Mouse (Mus musculus) lung, adult 2 months (tissue): ENCODE results near the gene Rab11fip5. TPM values are rescaled to one million over a fixed set of nuclear protein-coding genes. Genes with fewer than 3 reads are reported as not detected.

Source experiments
- DNase-seq: peaks from one replicate; pipeline ENCODE4 v3.0.0; 2022
- H3K4me1 ChIP-seq: fragments of 200-500 bp; 2 replicates; pipeline ENCODE4 v1.6.1; 2011; ENCODE audit warnings: low read length; ENCODE audit not compliant: control insufficient read depth, insufficient read depth
- H3K4me3 ChIP-seq: fragments of 200-500 bp; replicated peaks from 2 replicates; pipeline ENCODE3; 2011; ENCODE audit warnings: low read depth, mild to moderate bottlenecking, control low read depth, low read length; ENCODE audit errors: extremely low read depth
- CTCF ChIP-seq: fragments of 200-500 bp; IDR thresholded peaks from 2 replicates; pipeline ENCODE4 v1.5.1; 2011; ENCODE audit warnings: mild to moderate bottlenecking, low read length, control low read depth; ENCODE audit not compliant: insufficient read depth
- POLR2A ChIP-seq: fragments of 200-500 bp; IDR thresholded peaks from 2 replicates; pipeline ENCODE4 v1.6.1; 2011; ENCODE audit warnings: low read depth, mild to moderate bottlenecking, control low read depth, low read length, borderline replicate concordance; ENCODE audit errors: extremely low read depth
- WGBS: fragments of 180-500 bp; shearing (Covaris S2); methylation state at CpG from one replicate; pipeline ENCODE4 v1.1.7; 2018; 5-methylcytosine and 5-hydroxymethylcytosine counted together
- polyA plus RNA-seq: library from polyadenylated mRNA; depleted of rRNA; stranded (reverse); fragments of >200 nt; gene quantifications from 2 replicates; pipeline ENCODE4 v1.2.3, GENCODE M21; 2012

Rab11fip5 gene
- polyA plus RNA-seq, 1 experiment, result 24.9 TPM

DNA sequence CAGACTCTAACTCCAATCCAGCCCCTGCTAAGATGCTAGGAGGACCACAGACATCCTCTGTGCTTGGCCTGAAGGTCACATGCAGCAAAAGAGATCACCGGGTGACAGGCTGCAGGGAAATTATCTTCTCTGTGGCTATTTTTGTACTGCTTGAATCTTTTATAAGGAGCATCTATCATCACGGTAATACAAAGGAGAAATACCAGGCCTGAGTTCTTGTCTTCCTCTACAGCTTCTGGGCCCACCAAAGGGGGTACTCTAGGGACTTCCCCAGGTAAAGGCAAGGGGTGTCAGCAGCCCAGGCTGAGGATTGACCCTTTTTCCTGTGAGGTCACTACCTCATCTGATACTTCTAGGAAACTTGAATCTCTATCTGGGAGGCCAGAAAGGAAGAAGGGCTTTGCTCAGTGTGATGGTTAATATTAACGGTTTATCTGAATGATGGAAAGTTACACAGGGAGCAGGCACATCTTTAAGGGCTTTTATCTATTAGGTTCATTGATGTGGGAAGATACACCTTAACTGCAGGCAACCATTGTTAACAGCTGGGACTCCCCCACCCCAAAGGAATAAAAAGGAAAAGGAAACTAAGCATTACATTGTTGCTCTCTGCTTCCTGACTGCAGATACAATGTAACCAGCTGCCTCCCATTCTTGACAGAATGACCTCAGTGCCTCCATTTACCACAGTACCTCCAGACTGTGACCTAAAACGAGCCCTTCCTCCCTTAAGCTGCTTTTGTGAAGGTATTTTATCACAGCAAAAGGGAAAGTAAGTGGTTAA lies 17.6 kb downstream of the Rab11fip5 start:
- no peak for TF ChIP-seq POLR2A
- no peak for TF ChIP-seq CTCF
- H3K4me3 ChIP-seq, result no peak overlapping the region
- H3K4me1 ChIP-seq, result no peaks in the 10 kb centered on the region
- 46% methylated on average over 4 of the region's 4 CpGs for WGBS
- no peak for DNase-seq

DNA sequence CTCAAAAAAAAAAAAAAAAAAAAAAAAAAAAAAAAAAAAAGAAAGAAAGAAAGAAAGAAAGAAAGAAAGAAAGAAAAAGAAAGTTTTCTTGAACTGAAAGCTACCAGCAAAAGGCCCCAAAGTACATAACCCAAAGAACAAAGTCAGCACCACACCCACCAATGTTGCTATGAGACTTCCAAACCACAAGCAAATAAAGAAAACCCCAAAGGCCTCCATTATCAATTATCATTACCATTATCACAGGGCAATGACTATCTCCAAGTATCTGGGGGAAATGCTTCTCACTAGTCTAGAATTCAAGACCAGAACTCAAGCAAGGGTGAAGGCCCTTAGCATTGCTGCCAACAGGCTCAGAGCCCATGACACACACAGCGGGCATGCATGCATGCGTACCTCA lies 18.7 kb downstream of the Rab11fip5 start:
- TF ChIP-seq CTCF, result no peak
- TF ChIP-seq POLR2A, result no peak
- 95% methylated on average over 2 of the region's 2 CpGs for WGBS
- no peak for DNase-seq
- H3K4me1 ChIP-seq, result no peaks in the 10 kb centered on the region
- no peak overlapping the region for H3K4me3 ChIP-seq

DNA sequence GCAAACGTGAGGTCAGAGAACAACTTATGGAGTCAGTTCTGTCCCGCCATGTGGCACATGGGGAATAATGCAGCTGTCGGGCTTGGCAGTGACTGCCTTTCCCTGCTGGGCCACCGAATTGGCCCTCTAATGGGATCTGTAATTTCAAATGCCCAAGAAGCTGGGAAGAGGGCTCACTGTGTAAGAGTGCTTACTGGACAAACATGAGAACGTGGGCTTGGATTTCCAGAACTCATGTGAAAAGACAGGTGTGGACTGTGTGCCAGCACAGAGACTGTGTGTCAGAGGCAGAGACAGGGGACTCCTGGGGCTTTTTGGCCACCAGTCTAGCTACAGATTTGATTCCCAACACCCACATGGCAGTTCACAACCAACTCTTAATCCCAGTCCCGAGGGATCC lies 19.7 kb downstream of the Rab11fip5 start:
- H3K4me3 ChIP-seq, result no peak overlapping the region
- WGBS, result 73% methylated on average over 6 of the region's 6 CpGs
- H3K4me1 ChIP-seq, result no peaks in the 10 kb centered on the region
- TF ChIP-seq CTCF (no peak), POLR2A (no peak)
- DNase-seq, result no peak

DNA sequence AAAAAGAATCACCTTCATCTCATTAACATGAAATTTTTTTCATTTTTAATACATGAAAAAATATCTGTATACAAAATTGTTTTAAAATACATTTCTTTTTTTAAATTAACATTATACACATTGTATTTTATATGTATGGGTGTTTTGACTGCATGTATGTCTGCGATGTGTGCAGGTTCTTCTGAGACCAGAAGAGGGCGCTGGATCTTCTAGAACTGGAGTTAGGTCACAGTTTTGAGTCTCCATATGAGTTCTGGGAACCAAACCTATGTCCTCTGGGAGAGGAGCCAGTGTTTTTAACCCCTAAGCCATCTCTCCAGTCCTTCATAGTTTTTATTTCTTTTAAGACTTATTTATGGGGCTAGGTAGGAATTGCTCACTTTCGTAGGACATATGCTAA lies 20.7 kb downstream of the Rab11fip5 start:
- DNase-seq, result no peak
- TF ChIP-seq CTCF (no peak), POLR2A (no peak)
- Histone ChIP-seq H3K4me3 (no peak overlapping the region), H3K4me1 (no peaks in the 10 kb centered on the region)
- WGBS, result 75% methylated on average over 3 of the region's 3 CpGs

DNA sequence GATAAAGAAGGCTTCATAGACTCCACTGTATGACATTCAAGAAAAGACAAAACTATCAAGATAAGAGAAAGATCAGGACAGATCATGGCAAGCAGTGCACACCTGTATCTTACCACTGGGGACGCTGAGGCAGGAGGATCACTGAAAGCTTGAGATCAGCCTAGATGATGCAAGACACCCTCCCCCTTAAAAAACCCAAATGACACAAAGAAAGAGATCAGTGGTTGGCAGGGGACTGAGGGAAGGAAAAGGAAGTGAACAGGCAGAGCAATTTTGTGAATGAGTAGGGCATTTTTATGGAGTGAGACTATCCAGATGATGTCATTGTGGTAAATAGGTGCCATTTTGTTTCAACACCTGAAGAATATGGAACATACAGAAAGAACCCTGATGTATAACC lies 24.3 kb downstream of the Rab11fip5 start:
- no peak for TF ChIP-seq CTCF
- no peak for TF ChIP-seq POLR2A
- 78% methylated on average over 1 of the region's 1 CpGs for WGBS
- DNase-seq, result no peak
- no peaks in the 10 kb centered on the region for H3K4me1 ChIP-seq
- H3K4me3 ChIP-seq, result no peak overlapping the region

DNA sequence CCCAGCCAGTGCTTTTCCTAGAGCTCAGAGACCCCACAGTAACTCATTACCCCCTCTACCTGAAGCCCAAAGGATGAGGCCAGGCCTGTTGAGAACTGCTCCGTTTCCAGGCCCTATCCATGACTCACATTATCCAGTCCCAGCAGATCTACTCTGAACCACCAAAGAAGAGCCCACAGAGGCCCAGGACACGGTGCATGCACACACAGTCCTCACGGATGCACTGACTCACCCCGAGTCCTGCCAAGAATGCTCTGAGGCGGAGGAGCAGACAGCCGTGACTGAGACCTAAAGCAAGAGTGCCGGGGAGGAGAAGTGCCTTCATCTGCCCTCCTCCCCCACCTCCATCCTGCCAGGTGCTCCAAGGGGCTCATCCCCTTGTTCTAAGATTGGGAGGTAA lies 25.2 kb downstream of the Rab11fip5 start:
- WGBS, result 70% methylated on average over 7 of the region's 7 CpGs
- no peak for TF ChIP-seq POLR2A
- no peak for TF ChIP-seq CTCF
- H3K4me3 ChIP-seq, result no peak overlapping the region
- no peaks in the 10 kb centered on the region for H3K4me1 ChIP-seq
- no peak for DNase-seq

DNA sequence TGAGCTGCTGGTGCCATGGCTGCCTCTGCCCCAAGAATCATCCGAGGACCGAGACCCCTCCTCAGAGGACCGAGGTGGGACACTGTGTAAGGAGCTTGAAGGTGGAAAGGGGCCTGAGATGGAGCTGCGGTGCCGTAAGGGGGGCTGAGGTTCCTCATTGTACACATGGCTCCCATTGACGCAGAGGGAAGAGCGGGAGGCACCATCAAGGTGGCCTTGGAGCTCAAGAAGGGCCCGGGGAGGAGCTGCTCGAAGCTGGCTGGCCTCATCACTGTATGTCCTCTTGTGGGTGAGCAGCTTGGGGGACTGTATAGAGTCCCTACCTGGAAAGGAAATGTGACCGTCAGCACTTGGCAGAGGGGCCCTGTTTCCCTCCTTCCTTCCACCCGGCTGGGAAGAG lies 26.3 kb downstream of the Rab11fip5 start:
- WGBS, result 88% methylated on average over 11 of the region's 11 CpGs

DNA sequence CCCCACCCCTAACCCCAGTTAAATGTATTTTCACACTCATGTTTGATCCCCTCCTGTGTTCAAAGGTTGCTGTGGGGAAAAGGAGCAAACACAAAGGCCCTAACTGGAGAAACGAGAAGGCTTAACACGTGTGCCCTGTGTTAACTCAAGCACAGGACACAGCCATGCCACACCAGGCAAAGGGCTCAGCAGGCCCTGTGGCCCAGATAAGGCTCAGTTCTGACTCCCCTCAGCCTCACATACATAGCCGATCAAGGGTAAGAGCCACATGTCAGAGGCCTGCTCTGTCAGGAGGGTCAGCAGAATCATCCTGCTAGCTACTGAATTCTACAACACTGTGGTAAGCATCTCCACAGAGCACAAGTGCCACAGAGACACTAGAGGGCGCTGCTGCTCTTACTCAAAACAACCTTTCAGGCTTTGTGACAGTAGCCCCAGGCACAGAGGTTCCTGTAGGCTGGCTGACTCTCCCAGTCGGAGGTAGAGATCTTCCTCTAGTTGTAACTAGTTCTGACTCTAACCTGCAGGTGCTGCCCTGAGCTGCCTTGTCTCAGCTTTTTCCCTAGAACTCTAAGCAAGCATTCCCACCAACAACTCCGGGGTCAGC lies 28.3 kb downstream of the Rab11fip5 start:
- WGBS, result 41% methylated on average over 6 of the region's 6 CpGs
- no peak overlapping the region for H3K4me3 ChIP-seq
- no peaks in the 10 kb centered on the region for H3K4me1 ChIP-seq
- no peak for TF ChIP-seq POLR2A
- TF ChIP-seq CTCF, result peak; percentile 86
- DNase-seq, result peak; percentile 78

More for the DNA sequence above, 26.3 kb downstream of the Rab11fip5 start:
- no peak for DNase-seq
- H3K4me1 ChIP-seq, result no peaks in the 10 kb centered on the region
- no peak overlapping the region for H3K4me3 ChIP-seq
- TF ChIP-seq POLR2A, result no peak
- TF ChIP-seq CTCF, result no peak

DNA sequence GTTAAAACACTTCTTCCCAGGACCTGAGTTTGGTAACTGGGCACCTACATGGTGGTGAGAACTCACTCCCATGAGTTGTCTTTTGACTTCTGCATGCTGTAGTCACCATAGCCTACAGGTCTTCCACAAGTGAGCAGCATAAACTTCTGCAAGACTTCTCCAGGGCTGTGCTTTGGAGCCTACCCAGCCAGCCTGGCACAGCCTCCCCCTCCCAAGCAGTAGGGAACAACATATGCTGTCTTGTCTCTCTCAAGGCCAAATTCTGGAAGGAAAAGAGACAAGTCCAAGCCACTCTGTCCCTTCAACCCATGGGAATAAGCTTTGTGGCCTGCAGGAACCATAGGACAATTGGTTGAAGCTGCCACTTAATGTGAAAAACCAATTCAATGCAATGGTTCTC lies 29.5 kb downstream of the Rab11fip5 start:
- no peaks in the 10 kb centered on the region for H3K4me1 ChIP-seq
- TF ChIP-seq CTCF (no peak), POLR2A (no peak)
- no peak overlapping the region for H3K4me3 ChIP-seq
- no peak for DNase-seq

DNA sequence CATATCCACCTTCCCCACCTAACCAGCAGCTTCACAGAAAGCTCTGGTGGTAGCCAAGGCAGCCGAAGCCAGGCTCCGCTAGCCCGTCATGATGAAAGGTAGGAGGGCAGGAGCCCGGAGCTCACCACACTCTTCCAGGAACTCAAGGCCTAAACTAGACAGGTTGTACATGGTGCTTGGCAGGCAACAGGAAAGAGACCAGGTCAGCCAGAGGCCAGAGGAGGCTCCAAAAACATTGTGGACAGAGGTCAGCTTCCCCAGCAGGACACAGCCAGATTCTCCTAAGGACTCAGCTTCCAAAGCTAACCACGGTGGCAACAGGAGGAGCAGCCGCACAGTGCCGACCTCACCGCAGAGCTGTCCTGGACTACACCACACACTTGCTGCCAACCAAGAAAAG lies 31.4 kb downstream of the Rab11fip5 start:
- WGBS, result 88% methylated on average over 8 of the region's 8 CpGs
- no peak overlapping the region for H3K4me3 ChIP-seq
- H3K4me1 ChIP-seq, result no peaks in the 10 kb centered on the region
- TF ChIP-seq POLR2A (no peak), CTCF (no peak)
- no peak for DNase-seq

DNA sequence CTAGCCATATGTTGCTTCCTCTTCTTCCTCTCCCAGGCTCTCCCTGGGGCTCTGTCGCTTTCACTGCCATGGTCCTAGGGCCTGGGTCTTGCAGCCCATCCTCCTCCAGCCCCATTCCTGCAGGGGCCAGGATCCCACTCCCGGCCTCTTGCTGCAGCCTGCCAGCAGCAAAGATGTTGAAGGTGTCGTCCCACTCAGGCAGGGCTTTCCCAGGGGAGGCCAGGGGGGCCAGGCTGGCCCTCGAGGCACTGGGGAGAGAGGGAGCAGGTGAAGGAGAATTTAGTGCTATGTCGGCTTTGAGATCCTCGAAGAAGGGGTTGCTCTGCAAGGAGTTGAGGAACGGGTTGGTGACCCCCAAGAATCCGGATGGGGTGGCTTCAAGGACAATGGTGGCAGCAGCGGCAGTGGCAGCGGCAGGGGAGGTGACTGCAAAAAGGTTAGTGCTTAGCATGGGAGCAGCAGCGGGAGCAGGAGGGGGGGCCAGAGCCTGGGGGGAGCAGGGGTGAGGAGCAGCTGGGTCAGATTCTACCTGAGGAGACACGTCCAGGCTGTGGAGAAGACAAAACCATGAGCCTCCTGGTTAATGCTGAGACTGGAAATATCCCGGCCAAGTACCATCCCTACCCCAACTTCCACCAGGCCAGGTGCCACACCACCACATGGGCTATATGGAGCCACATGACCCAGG lies 32.5 kb downstream of the Rab11fip5 start:
- TF ChIP-seq CTCF, result no peak
- TF ChIP-seq POLR2A, result no peak
- no peaks in the 10 kb centered on the region for H3K4me1 ChIP-seq
- H3K4me3 ChIP-seq, result no peak overlapping the region
- WGBS, result 79% methylated on average over 13 of the region's 13 CpGs
- DNase-seq, result no peak
